Mouse (Mus musculus) thymus, postnatal 25 days (tissue): ENCODE measurements around the gene Tsacc.

ENCODE experiments used
- DNase-seq: peaks from one replicate; pipeline ENCODE4 v3.0.0; 2022

Gene Tsacc

DNA sequence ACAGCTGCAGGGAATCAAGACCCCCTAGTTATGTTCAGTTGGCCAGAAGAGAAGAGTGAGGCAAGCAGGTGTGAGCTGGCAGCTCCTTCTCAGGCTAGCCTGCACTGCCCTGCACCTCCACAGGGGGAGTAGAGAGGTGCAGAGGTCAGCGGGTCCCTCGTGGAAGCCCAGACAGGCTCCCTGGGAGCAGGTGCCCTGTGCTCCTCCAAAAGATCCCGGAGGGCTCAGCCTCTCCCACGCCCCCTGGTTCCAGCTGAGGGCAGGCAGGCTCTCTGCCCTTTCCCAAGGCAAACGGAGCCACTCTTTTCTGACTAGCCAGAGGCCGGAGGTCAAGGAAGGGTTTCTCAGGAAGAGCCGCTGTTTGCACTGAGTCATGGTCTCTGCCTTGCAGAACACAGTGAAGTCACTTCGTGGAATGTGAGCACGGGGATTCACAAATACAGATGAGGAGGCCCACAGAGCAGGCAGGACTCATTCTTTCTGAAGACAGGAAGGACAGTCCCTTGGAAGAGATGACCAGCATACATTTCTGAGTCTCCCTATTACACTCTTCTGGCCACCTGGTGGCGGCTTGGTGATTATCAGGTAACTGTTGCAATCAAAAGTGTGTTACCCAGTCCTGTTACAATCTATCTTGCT lies 59.1 kb downstream of the Tsacc start:
- DNase-seq, result peak; percentile 46

DNA sequence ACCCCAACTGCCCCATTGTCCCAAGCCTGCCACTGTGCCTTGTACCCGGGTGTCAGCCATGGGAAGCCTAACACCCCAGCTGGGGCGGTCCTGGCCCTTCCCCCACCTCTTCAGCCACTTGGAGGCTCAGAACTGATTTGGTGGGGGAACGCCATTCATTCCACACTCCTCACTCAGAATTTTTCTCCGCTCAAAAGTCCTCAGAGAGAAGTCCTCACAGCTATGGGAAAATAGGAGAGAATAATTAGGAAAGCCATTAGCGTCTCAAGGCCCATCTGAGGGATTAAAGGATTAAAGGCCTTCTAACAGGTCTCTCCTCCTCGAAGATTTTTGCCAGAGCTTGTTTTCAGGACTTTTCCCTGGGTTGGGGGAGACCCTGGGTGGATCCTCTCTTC lies 59.6 kb downstream of the Tsacc start:
- DNase-seq, result no peak

- DNase-seq, result no peak
Measured at GRCm38 (mm10) chr3:88235616-88236015, 61.2 kb downstream of the Tsacc start.

DNA sequence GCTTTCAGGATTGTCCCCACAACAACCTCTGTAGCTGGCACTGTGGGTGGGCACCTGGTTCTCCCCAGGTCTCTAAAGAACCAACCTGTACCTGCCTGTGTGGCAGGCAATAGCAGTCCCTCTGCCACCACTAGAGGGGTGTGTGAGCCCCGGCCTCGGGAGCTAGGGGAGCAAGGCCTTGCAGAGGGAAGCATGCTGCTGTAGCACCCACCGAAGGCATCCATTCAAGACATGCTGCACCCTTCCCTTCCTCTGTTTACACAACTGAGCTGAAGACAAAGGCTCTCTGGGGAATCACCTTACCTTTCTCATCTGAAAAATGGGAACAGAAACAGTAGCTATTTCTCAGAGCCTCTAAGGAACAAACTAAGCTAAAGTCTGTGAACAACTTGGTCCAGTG lies 61.6 kb downstream of the Tsacc start:
- peak; percentile 29 for DNase-seq

GRCm38 (mm10) chr3:88234041-88234440 lies 62.8 kb downstream of the Tsacc start:
- DNase-seq, result no peak

GRCm38 (mm10) chr3:88232851-88233649 lies 63.7 kb downstream of the Tsacc start:
- DNase-seq, result no peak
